Mouse (Mus musculus): ENCODE results near the gene 9830107B12Rik. TPM values are rescaled to one million over a fixed set of nuclear protein-coding genes. Genes with fewer than 3 reads are reported as not detected.
"Not testable (repeated sequence)": the region's sequence is repeated elsewhere in the genome, so short reads cannot be mapped to it uniquely, and the experiment has no call there.

9830107B12Rik gene
- polyA plus RNA-seq (2017; shearing (Covaris generic)), result not detected

GRCm38 (mm10) chr17:48146120-48146519 is at the start of gene 9830107B12Rik:
9830107B12Rik (minus strand) TSS chr17:48146268.
- ATAC-seq, result no peak

- no peak for ATAC-seq
Observed at GRCm38 (mm10) chr17:48192366-48192765, 46.3 kb upstream of the 9830107B12Rik start.

- no peak for ATAC-seq
Observed at GRCm38 (mm10) chr17:48185252-48185651, 39.2 kb upstream of the 9830107B12Rik start.

GRCm38 (mm10) chr17:48167103-48167502 is 21.0 kb upstream of the 9830107B12Rik start, which contains the start of gene A530064D06Rik:
A530064D06Rik (minus strand) TSS chr17:48167275.
- not testable (repeated sequence) for ATAC-seq

- ATAC-seq, result no peak
Observed at GRCm38 (mm10) chr17:48157382-48158076, 11.5 kb upstream of the 9830107B12Rik start.

- no peak for ATAC-seq
Observed at GRCm38 (mm10) chr17:48132810-48133209, 13.3 kb downstream of the 9830107B12Rik start.

- ATAC-seq, result no peak
Observed at GRCm38 (mm10) chr17:48120456-48120855, 25.6 kb downstream of the 9830107B12Rik start.

- ATAC-seq, result no peak
Observed at GRCm38 (mm10) chr17:48119656-48120055, 26.4 kb downstream of the 9830107B12Rik start.

GRCm38 (mm10) chr17:48118570-48118969 is 27.5 kb downstream of the 9830107B12Rik start:
- no peak for ATAC-seq

- no peak for ATAC-seq
Observed at GRCm38 (mm10) chr17:48110547-48111287, 35.4 kb downstream of the 9830107B12Rik start.

- no peak for ATAC-seq
Observed at GRCm38 (mm10) chr17:48108520-48108919, 37.5 kb downstream of the 9830107B12Rik start.

- ATAC-seq, result no peak
Observed at GRCm38 (mm10) chr17:48107862-48108261, 38.2 kb downstream of the 9830107B12Rik start.

GRCm38 (mm10) chr17:48107333-48107732 is 38.7 kb downstream of the 9830107B12Rik start:
- no peak for ATAC-seq

GRCm38 (mm10) chr17:48100441-48101417 is 45.3 kb downstream of the 9830107B12Rik start:
- ATAC-seq, result peak; percentile 92

GRCm38 (mm10) chr17:48099312-48099711 is 46.8 kb downstream of the 9830107B12Rik start:
- no peak for ATAC-seq

- no peak for ATAC-seq
Observed at GRCm38 (mm10) chr17:48098528-48098890, 47.6 kb downstream of the 9830107B12Rik start.

- no peak for ATAC-seq
Observed at GRCm38 (mm10) chr17:48097743-48098527, 48.1 kb downstream of the 9830107B12Rik start.

GRCm38 (mm10) chr17:48097011-48097742 is 48.9 kb downstream of the 9830107B12Rik start:
- peak; percentile 47 for ATAC-seq

- no peak for ATAC-seq
Observed at GRCm38 (mm10) chr17:48096321-48096720, 49.7 kb downstream of the 9830107B12Rik start.

GRCm38 (mm10) chr17:48095718-48096121 is 50.3 kb downstream of the 9830107B12Rik start:
- ATAC-seq, result no peak

Data from inflammation-experienced regulatory T-cells, adult 6 months (primary cell).